Mouse (Mus musculus): ENCODE data around the gene Ccnjl. TPM values are rescaled to one million over a fixed set of nuclear protein-coding genes. Genes with fewer than 3 reads are reported as not detected.

The Ccnjl gene
- polyA plus RNA-seq, 1 experiment from 2014 or later: 8.1 TPM

DNA sequence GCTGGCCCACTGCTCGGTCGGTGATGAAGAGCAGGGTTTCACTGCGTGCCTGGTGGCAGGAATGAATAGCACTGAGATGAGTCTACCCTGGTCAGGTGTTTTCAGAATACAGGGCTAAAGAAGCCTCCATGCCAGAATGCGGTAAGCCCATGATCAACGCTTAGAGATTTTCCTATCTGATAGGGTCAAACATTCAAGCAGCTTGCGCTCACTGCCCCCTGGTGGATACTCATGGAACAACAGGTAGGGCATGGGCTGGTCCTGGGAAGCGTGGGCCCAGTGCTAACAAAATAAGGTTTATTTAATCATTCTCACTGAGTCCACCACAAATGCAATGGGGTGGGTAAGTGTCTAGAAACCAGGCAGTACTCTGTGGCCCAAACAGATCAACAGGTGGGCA is 35.9 kb upstream of the Ccnjl start:
- no peak overlapping the region for H3K4me2 ChIP-seq (ENCODE audit: low read depth, low read length)
- no peak overlapping the region for H3K9ac ChIP-seq (ENCODE audit: low read depth, low read length)
- H3K27me3 ChIP-seq (replicated peaks; ENCODE audit: control insufficient read depth, insufficient read depth, low read length): no peaks in the 10 kb centered on the region
- no peaks in the 10 kb centered on the region for H3K4me1 ChIP-seq (ENCODE audit: control insufficient read depth, insufficient read depth, low read length)
- H3K36me3 ChIP-seq (ENCODE audit: control insufficient read depth, insufficient read depth, low read length): no peaks in the 10 kb centered on the region
- DNase-seq (ENCODE audit: low spot score) (peak; percentile 51), ATAC-seq (ENCODE audit: low read depth) (0 out of 2 replicates have a peak, but pooled peaks have one; percentile 30)
- 28% methylated on average over 7 of the region's 7 CpGs for WGBS
- no peak overlapping the region for H3K4me3 ChIP-seq (ENCODE audit: low read depth, low read length)
- H3K9me3 ChIP-seq (ENCODE audit: control insufficient read depth, low read length): no peaks in the 10 kb centered on the region
- H3K27ac ChIP-seq (replicated peaks; ENCODE audit: low read depth, low read length): no peak overlapping the region

DNA sequence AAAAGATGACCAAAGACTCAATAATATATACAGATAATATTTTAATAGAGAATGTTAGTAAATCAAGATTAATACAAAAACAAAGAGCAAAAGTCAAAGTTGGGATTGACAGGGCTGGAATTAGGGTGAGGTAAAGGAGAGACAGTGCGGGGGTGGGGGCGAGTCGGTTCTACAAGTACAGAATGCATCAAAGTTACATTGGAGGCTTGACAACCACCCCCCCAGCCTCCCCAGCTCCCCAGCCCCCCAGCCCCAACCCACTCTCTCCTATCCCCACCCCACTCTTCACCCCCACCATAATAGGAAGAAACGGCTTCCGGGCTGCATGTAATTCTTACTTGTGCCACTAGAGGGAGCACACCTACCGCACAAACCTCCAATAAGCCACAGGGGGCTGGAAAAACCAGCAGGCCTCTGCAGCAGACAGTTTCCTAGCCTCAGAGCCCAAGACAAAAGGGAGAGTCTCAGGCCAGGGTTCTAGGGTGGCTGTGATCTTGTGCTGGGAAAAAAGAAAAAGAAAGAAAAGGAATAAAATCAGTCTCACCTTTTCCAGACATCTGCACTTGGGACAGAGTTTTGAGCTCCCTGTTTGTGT is 34.7 kb upstream of the Ccnjl start:
- Histone ChIP-seq H3K27me3 (replicated peaks; ENCODE audit: control insufficient read depth, insufficient read depth, low read length) (no peaks in the 10 kb centered on the region), H3K4me1 (ENCODE audit: control insufficient read depth, insufficient read depth, low read length) (no peaks in the 10 kb centered on the region), H3K4me2 (ENCODE audit: low read depth, low read length) (no peak overlapping the region), H3K27ac (replicated peaks; ENCODE audit: low read depth, low read length) (no peak overlapping the region), H3K9ac (ENCODE audit: low read depth, low read length) (no peak overlapping the region), H3K9me3 (ENCODE audit: control insufficient read depth, low read length) (0 out of 2 replicates have a peak, but pooled peaks cover 5% of the 10 kb centered on the region), H3K36me3 (ENCODE audit: control insufficient read depth, insufficient read depth, low read length) (no peaks in the 10 kb centered on the region), H3K4me3 (ENCODE audit: low read depth, low read length) (no peak overlapping the region)
- DNase-seq (ENCODE audit: low spot score) (peak; percentile 82), ATAC-seq (ENCODE audit: low read depth) (peak; percentile 81)
- WGBS: 13% methylated on average over 6 of the region's 6 CpGs

DNA sequence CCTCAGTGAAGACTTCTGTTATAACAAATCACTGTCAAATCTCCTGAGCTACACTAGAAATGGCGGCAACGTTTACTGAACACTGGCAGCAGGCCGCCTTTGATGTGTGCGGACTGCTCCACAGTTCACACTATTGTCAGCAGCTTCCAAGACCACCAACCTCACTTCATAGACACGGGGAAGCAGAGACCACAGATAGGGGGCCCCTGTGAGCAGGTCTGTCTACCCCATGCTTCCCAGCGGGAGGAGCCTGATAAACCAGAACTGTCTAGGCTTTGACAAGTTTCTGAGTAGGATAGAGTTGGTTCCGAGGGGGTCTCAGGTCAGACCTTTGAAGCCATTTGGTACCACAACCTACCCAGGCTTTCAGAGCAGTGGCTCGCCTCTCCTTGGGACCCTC is 33.5 kb upstream of the Ccnjl start:
- WGBS: 45% methylated on average over 8 of the region's 8 CpGs
- Histone ChIP-seq H3K27ac (replicated peaks; ENCODE audit: low read depth, low read length) (no peak overlapping the region), H3K4me3 (ENCODE audit: low read depth, low read length) (no peak overlapping the region), H3K4me1 (ENCODE audit: control insufficient read depth, insufficient read depth, low read length) (no peaks in the 10 kb centered on the region), H3K9ac (ENCODE audit: low read depth, low read length) (no peak overlapping the region), H3K27me3 (replicated peaks; ENCODE audit: control insufficient read depth, insufficient read depth, low read length) (no peaks in the 10 kb centered on the region), H3K4me2 (ENCODE audit: low read depth, low read length) (no peak overlapping the region), H3K9me3 (ENCODE audit: control insufficient read depth, low read length) (0 out of 2 replicates have a peak, but pooled peaks cover 5% of the 10 kb centered on the region), H3K36me3 (ENCODE audit: control insufficient read depth, insufficient read depth, low read length) (no peaks in the 10 kb centered on the region)
- ATAC-seq (ENCODE audit: low read depth): no peak
- DNase-seq (ENCODE audit: low spot score): no peak

DNA sequence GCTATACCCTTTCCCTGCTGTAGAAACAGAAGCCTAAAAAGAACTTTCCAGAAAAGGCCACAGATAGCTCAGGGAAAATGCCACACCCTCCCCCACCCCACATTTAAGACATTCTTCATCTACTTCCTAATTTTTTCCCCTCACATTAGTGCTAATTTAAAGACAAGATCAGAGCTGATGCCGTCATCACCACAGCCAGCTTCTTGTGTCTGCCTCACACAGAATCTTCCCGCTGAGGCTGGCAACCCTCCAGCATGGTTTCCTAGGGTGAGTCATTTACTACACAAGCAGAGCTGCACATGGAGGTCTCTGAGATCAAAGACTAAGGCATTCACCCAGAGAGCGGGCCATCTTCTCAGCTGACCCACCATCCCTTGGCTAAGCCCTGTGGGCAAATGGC is 33.1 kb upstream of the Ccnjl start:
- no peak overlapping the region for H3K4me3 ChIP-seq (ENCODE audit: low read depth, low read length)
- no peak overlapping the region for H3K9ac ChIP-seq (ENCODE audit: low read depth, low read length)
- H3K27ac ChIP-seq (replicated peaks; ENCODE audit: low read depth, low read length): no peak overlapping the region
- no peak overlapping the region for H3K4me2 ChIP-seq (ENCODE audit: low read depth, low read length)
- 67% methylated on average over 3 of the region's 3 CpGs for WGBS
- no peaks in the 10 kb centered on the region for H3K27me3 ChIP-seq (replicated peaks; ENCODE audit: control insufficient read depth, insufficient read depth, low read length)
- peak; percentile 66 for DNase-seq (ENCODE audit: low spot score)
- H3K9me3 ChIP-seq (ENCODE audit: control insufficient read depth, low read length): 0 out of 2 replicates have a peak, but pooled peaks cover 5% of the 10 kb centered on the region
- no peak for ATAC-seq (ENCODE audit: low read depth)
- H3K4me1 ChIP-seq (ENCODE audit: control insufficient read depth, insufficient read depth, low read length): no peaks in the 10 kb centered on the region
- H3K36me3 ChIP-seq (ENCODE audit: control insufficient read depth, insufficient read depth, low read length): no peaks in the 10 kb centered on the region

DNA sequence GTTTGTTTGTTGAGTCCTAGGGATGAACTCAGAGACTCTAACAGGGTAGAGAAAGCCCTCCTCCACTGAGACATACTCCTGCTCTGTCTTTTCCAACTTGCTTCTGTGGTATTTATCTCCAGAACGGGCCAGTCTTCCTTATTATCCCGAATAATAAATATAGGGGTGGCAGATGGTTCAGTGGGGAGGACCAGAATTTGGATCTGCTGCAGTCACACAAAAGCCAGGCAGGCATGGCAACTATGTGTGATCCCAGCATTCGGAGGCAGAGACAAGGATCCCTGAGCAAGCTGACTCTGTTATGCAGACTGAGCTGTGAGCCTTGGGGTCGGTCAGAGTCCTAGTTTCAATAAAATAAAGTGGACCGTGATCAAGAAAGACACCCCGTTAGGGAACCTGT is 27.3 kb upstream of the Ccnjl start:
- Histone ChIP-seq H3K36me3 (ENCODE audit: control insufficient read depth, insufficient read depth, low read length) (no peaks in the 10 kb centered on the region), H3K27ac (replicated peaks; ENCODE audit: low read depth, low read length) (no peak overlapping the region), H3K27me3 (replicated peaks; ENCODE audit: control insufficient read depth, insufficient read depth, low read length) (no peaks in the 10 kb centered on the region), H3K4me3 (ENCODE audit: low read depth, low read length) (no peak overlapping the region), H3K9ac (ENCODE audit: low read depth, low read length) (no peak overlapping the region), H3K9me3 (ENCODE audit: control insufficient read depth, low read length) (0 out of 2 replicates have a peak, but pooled peaks cover 5% of the 10 kb centered on the region), H3K4me1 (ENCODE audit: control insufficient read depth, insufficient read depth, low read length) (no peaks in the 10 kb centered on the region), H3K4me2 (ENCODE audit: low read depth, low read length) (no peak overlapping the region)
- ATAC-seq (ENCODE audit: low read depth) (no peak), DNase-seq (ENCODE audit: low spot score) (no peak)
- 86% methylated on average over 6 of the region's 6 CpGs for WGBS

DNA sequence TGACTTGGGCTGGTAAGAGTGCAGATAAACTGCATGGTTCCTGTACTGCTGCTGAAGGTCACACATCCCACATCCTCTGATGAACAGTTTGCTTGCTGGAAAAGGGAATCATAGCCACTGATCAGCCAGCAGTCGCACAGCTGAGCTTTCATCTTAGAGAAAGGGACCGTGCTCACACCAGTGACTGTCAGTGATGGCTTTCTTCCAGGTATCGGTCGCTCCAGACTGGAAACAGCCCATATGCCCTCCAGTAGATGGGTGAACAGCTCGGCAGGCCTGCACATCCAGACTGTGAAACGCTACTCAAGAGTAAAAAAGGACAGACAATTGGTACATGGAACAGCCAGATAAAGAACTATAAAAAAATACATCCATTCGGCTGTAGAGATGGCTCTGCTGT is 23.4 kb upstream of the Ccnjl start:
- no peaks in the 10 kb centered on the region for H3K27me3 ChIP-seq (replicated peaks; ENCODE audit: control insufficient read depth, insufficient read depth, low read length)
- 89% methylated on average over 7 of the region's 7 CpGs for WGBS
- no peaks in the 10 kb centered on the region for H3K9me3 ChIP-seq (ENCODE audit: control insufficient read depth, low read length)
- ATAC-seq (ENCODE audit: low read depth) (no peak), DNase-seq (ENCODE audit: low spot score) (no peak)
- no peaks in the 10 kb centered on the region for H3K36me3 ChIP-seq (ENCODE audit: control insufficient read depth, insufficient read depth, low read length)
- H3K4me2 ChIP-seq (ENCODE audit: low read depth, low read length): no peak overlapping the region
- no peak overlapping the region for H3K9ac ChIP-seq (ENCODE audit: low read depth, low read length)
- no peak overlapping the region for H3K27ac ChIP-seq (replicated peaks; ENCODE audit: low read depth, low read length)
- H3K4me3 ChIP-seq (ENCODE audit: low read depth, low read length): no peak overlapping the region
- H3K4me1 ChIP-seq (ENCODE audit: control insufficient read depth, insufficient read depth, low read length): no peaks in the 10 kb centered on the region

DNA sequence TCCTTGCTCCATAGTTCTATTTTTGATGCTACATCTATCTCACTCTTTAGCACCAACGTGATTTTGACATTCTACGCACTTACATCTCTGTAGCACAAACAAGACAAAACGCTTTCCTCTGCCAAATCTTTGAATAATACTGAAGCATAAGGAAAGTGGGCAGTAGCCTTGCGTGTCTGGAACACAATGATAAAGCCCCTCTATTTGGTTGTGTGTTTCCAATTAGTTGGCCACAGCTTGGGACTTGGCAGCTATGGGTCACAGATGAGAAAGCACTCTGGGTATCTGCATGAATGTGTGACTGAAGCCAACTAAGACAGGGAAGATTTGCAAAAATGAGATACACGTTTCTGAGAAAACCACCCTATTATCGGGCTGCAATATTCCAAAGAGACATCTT is 20.6 kb upstream of the Ccnjl start:
- no peak overlapping the region for H3K9ac ChIP-seq (ENCODE audit: low read depth, low read length)
- H3K27ac ChIP-seq (replicated peaks; ENCODE audit: low read depth, low read length): no peak overlapping the region
- no peaks in the 10 kb centered on the region for H3K4me1 ChIP-seq (ENCODE audit: control insufficient read depth, insufficient read depth, low read length)
- WGBS: 76% methylated on average over 6 of the region's 6 CpGs
- no peak overlapping the region for H3K4me3 ChIP-seq (ENCODE audit: low read depth, low read length)
- no peaks in the 10 kb centered on the region for H3K36me3 ChIP-seq (ENCODE audit: control insufficient read depth, insufficient read depth, low read length)
- no peaks in the 10 kb centered on the region for H3K27me3 ChIP-seq (replicated peaks; ENCODE audit: control insufficient read depth, insufficient read depth, low read length)
- ATAC-seq (ENCODE audit: low read depth): no peak
- H3K4me2 ChIP-seq (ENCODE audit: low read depth, low read length): no peak overlapping the region
- no peak for DNase-seq (ENCODE audit: low spot score)
- no peaks in the 10 kb centered on the region for H3K9me3 ChIP-seq (ENCODE audit: control insufficient read depth, low read length)

DNA sequence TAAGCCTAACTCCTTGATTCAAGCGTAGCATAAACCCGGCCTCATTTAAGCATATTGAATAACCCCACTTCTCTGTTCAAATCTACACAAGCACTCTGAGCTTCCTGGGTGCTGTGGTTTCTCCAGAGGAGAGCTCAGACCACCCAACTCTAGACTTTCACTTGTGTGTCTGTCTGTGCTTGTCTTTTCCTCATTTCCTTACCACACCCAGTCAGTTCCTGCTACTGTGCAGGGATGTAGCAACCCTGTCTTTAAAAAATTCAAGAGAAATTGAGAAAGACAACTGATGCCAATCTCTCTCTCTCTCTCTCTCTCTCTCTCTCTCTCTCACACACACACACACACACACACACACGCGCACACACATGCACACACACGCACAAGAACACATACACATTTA is 18.7 kb upstream of the Ccnjl start:
- 85% methylated on average over 5 of the region's 5 CpGs for WGBS
- no peak for ATAC-seq (ENCODE audit: low read depth)

DNA sequence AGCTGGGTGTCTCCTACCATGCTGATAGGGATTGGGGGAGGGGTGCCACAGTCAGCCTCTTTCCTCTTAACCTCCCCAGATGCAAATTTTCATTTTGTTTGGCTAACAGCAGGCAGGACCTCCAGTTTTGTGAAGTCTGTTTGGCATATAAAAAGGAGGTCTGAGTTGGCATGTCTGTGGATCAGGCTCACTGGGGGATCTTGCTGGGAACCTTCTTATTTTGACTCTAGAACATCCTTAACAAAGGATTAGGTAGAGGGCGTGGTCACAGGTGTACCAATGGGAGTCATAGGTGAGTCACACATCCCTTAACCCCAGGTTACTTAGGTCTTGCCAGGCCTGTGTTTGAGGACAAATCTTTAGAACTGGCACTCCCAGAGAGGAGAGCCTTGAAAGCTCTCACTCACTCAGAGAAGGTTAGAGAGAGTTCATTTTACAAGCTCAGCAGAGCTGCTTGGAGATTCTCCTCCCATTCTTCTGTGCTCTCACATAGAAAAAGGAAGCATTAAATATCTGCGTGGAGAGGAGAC is 15.9 kb upstream of the Ccnjl start:
- Histone ChIP-seq H3K27me3 (replicated peaks; ENCODE audit: control insufficient read depth, insufficient read depth, low read length) (no peaks in the 10 kb centered on the region), H3K27ac (replicated peaks; ENCODE audit: low read depth, low read length) (no peak overlapping the region), H3K4me1 (ENCODE audit: control insufficient read depth, insufficient read depth, low read length) (no peaks in the 10 kb centered on the region), H3K4me2 (ENCODE audit: low read depth, low read length) (no peak overlapping the region), H3K9me3 (ENCODE audit: control insufficient read depth, low read length) (no peaks in the 10 kb centered on the region), H3K9ac (ENCODE audit: low read depth, low read length) (no peak overlapping the region), H3K4me3 (ENCODE audit: low read depth, low read length) (no peak overlapping the region), H3K36me3 (ENCODE audit: control insufficient read depth, insufficient read depth, low read length) (no peaks in the 10 kb centered on the region)
- WGBS: 65% methylated on average over 2 of the region's 2 CpGs
- ATAC-seq (ENCODE audit: low read depth) (no peak), DNase-seq (ENCODE audit: low spot score) (no peak)

More for the DNA sequence above, 18.7 kb upstream of the Ccnjl start:
- Histone ChIP-seq H3K4me3 (ENCODE audit: low read depth, low read length) (no peak overlapping the region), H3K27me3 (replicated peaks; ENCODE audit: control insufficient read depth, insufficient read depth, low read length) (no peaks in the 10 kb centered on the region), H3K9me3 (ENCODE audit: control insufficient read depth, low read length) (no peaks in the 10 kb centered on the region), H3K4me1 (ENCODE audit: control insufficient read depth, insufficient read depth, low read length) (no peaks in the 10 kb centered on the region), H3K9ac (ENCODE audit: low read depth, low read length) (no peak overlapping the region), H3K36me3 (ENCODE audit: control insufficient read depth, insufficient read depth, low read length) (no peaks in the 10 kb centered on the region), H3K4me2 (ENCODE audit: low read depth, low read length) (no peak overlapping the region), H3K27ac (replicated peaks; ENCODE audit: low read depth, low read length) (no peak overlapping the region)
- no peak for DNase-seq (ENCODE audit: low spot score)

Measured in embryonic facial prominence, embryonic 14.5 days (tissue).